Mouse (Mus musculus): Measurements from ENCODE around the gene Hoxb8. TPM values are rescaled to one million over a fixed set of nuclear protein-coding genes. Genes with fewer than 3 reads are reported as not detected.

The Hoxb8 gene
- polyA plus RNA-seq, 1 experiment: not detected

GRCm38 (mm10) chr11:96300354-96301063, 18.8 kb downstream of the Hoxb8 start:
- TF ChIP-seq GATA1 (IDR thresholded peaks at IDR 0.05; ENCODE audit: low read length): no peak

GRCm38 (mm10) chr11:96301064-96301431, 19.3 kb downstream of the Hoxb8 start:
- TF ChIP-seq GATA1 (IDR thresholded peaks at IDR 0.05; ENCODE audit: low read length): no peak

- no peak for TF ChIP-seq GATA1 (IDR thresholded peaks at IDR 0.05; ENCODE audit: low read length)
These were observed 20.1 kb downstream of the Hoxb8 start for GRCm38 (mm10) chr11:96301837-96302236.

- no peak for TF ChIP-seq GATA1 (IDR thresholded peaks at IDR 0.05; ENCODE audit: low read length)
These were observed 20.9 kb downstream of the Hoxb8 start for GRCm38 (mm10) chr11:96302381-96303150.

GRCm38 (mm10) chr11:96303151-96304099, 21.7 kb downstream of the Hoxb8 start, which contains the start of gene Hoxb5:
Gene Hoxb5, plus strand, starts transcription at chr11:96303336.
- TF ChIP-seq GATA1 (IDR thresholded peaks at IDR 0.05; ENCODE audit: low read length): no peak

GRCm38 (mm10) chr11:96304381-96305195, 22.9 kb downstream of the Hoxb8 start:
- TF ChIP-seq GATA1 (IDR thresholded peaks at IDR 0.05; ENCODE audit: low read length): no peak

- no peak for TF ChIP-seq GATA1 (IDR thresholded peaks at IDR 0.05; ENCODE audit: low read length)
These were observed 23.9 kb downstream of the Hoxb8 start for GRCm38 (mm10) chr11:96305505-96306182.

- TF ChIP-seq GATA1 (IDR thresholded peaks at IDR 0.05; ENCODE audit: low read length): no peak
These were observed 24.6 kb downstream of the Hoxb8 start for GRCm38 (mm10) chr11:96306183-96306907.

- no peak for TF ChIP-seq GATA1 (IDR thresholded peaks at IDR 0.05; ENCODE audit: low read length)
These were observed 25.2 kb downstream of the Hoxb8 start for GRCm38 (mm10) chr11:96306908-96307269.

GRCm38 (mm10) chr11:96308763-96309162, 27.1 kb downstream of the Hoxb8 start:
- TF ChIP-seq GATA1 (IDR thresholded peaks at IDR 0.05; ENCODE audit: low read length): no peak

GRCm38 (mm10) chr11:96309288-96309687, 27.6 kb downstream of the Hoxb8 start:
- TF ChIP-seq GATA1 (IDR thresholded peaks at IDR 0.05; ENCODE audit: low read length): no peak

GRCm38 (mm10) chr11:96310183-96310938, 28.7 kb downstream of the Hoxb8 start:
- TF ChIP-seq GATA1 (IDR thresholded peaks at IDR 0.05; ENCODE audit: low read length): no peak

- no peak for TF ChIP-seq GATA1 (IDR thresholded peaks at IDR 0.05; ENCODE audit: low read length)
These were observed 29.4 kb downstream of the Hoxb8 start for GRCm38 (mm10) chr11:96311097-96311496.

All from G1E-ER4 (cell line).